Mouse (Mus musculus): ENCODE results near the gene Akip1. TPM values are rescaled to one million over a fixed set of nuclear protein-coding genes. Genes with fewer than 3 reads are reported as not detected.

Akip1 gene
- 33.1 TPM for polyA plus RNA-seq (2014; fragmentation: Illumina TruSeq; extraction: RNeasy Lipid Tissue Mini Kit (QIAGEN cat#74804); ENCODE audit: low read depth, low replicate concordance)

GRCm38 (mm10) chr7:109703190-109704015, at the start of gene Akip1, which contains the start of gene St5:
Akip1 (plus strand) TSS chr7:109703690.
St5 (minus strand) TSS chr7:109703605.

GRCm38 (mm10) chr7:109723697-109724096, 20.2 kb downstream of the Akip1 start, which contains the start of gene BC051019:
BC051019 (minus strand) TSS chr7:109723850.

GRCm38 (mm10) chr7:109731626-109732025, 28.1 kb downstream of the Akip1 start, which contains the start of gene Ascl3:
Ascl3 (minus strand) TSS chr7:109731726.

GRCm38 (mm10) chr7:109752008-109752925, 48.8 kb downstream of the Akip1 start, which contains the start of gene Tmem9b:
Tmem9b (minus strand) TSS chr7:109752875.

Other genes with a start within 250 kb of the Akip1 start
- 4.0 TPM for gene Trim66, start 195.6 kb upstream of the Akip1 start, polyA plus RNA-seq (2014; fragmentation: Illumina TruSeq; extraction: RNeasy Lipid Tissue Mini Kit (QIAGEN cat#74804); ENCODE audit: low read depth, low replicate concordance)
- gene Rpl27a, start 184.5 kb upstream of the Akip1 start, polyA plus RNA-seq (2014; fragmentation: Illumina TruSeq; extraction: RNeasy Lipid Tissue Mini Kit (QIAGEN cat#74804); ENCODE audit: low read depth, low replicate concordance) = 41.8 TPM
- gene St5, start 85 bp upstream of the Akip1 start, polyA plus RNA-seq (2014; fragmentation: Illumina TruSeq; extraction: RNeasy Lipid Tissue Mini Kit (QIAGEN cat#74804); ENCODE audit: low read depth, low replicate concordance) = 23.1 TPM
- gene BC051019, start 20.2 kb downstream of the Akip1 start, polyA plus RNA-seq (2014; fragmentation: Illumina TruSeq; extraction: RNeasy Lipid Tissue Mini Kit (QIAGEN cat#74804); ENCODE audit: low read depth, low replicate concordance) = not detected
- not detected for gene Ascl3, start 28.0 kb downstream of the Akip1 start, polyA plus RNA-seq (2014; fragmentation: Illumina TruSeq; extraction: RNeasy Lipid Tissue Mini Kit (QIAGEN cat#74804); ENCODE audit: low read depth, low replicate concordance)
- gene Tmem9b, start 49.2 kb downstream of the Akip1 start, polyA plus RNA-seq (2014; fragmentation: Illumina TruSeq; extraction: RNeasy Lipid Tissue Mini Kit (QIAGEN cat#74804); ENCODE audit: low read depth, low replicate concordance) = 42.8 TPM
- 5.7 TPM for gene Nrip3, start 78.3 kb downstream of the Akip1 start, polyA plus RNA-seq (2014; fragmentation: Illumina TruSeq; extraction: RNeasy Lipid Tissue Mini Kit (QIAGEN cat#74804); ENCODE audit: low read depth, low replicate concordance)
- gene Scube2, start 162.0 kb downstream of the Akip1 start, polyA plus RNA-seq (2014; fragmentation: Illumina TruSeq; extraction: RNeasy Lipid Tissue Mini Kit (QIAGEN cat#74804); ENCODE audit: low read depth, low replicate concordance) = 8.0 TPM

Data from testis, adult 10 weeks (tissue).